Mouse (Mus musculus): ENCODE measurements at regions not wholly inside any gene's neighbourhood (a gene's known extent, or its start where the extent isn't known, plus 50 kb on each side); places are given as distances from the start of the nearest gene placed in this dataset.

DNA sequence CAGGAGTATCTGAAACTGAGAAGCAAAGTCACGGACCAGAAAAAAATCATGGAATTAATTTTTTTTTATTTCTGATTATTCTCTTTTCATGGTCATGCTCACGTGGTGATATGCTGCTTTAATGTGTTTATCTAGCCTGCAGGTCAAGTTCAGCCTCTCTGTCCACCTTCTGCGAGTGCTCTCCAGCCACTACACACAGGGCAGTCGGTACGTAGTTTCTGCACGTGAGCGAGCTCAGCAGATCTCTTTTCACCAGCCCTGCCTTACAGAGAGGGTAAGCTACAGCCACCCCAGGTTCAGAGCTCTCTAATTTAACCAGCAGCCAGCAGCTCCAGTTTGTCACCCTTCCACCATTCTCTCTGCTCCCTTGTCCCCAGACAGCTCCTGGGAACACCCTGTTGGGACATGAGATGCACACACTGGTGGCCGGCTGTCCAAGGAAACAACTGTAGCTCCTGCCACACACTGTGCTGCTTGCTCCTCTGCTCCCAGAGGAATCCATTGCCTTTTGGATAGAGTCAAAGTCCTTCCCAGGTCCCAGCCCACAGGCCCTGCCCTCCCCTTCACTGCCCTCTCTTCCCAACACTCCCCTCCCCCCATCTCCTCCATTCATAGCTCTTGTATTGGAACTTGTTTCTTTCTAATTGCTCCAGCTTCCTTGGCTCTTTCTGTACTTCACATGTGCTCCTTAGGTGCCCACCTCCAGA is 97.7 kb upstream of the Sall1 start:
- Histone ChIP-seq H3K79me2 (replicated peaks; ENCODE audit: control insufficient read depth, extremely low read depth, insufficient read depth, poor library complexity, severe bottlenecking) (no peaks in the 10 kb centered on the region), H3K9me3 (replicated peaks; ENCODE audit: low read length) (peaks cover 49% of the 10 kb centered on the region), H3K27me3 (replicated peaks) (no peaks in the 10 kb centered on the region), H3K4me2 (ENCODE audit: insufficient read depth, low read depth, poor library complexity, severe bottlenecking) (no peak overlapping the region), H3K4me3 (replicated peaks in 1 of 3; ENCODE audit: low read depth in 2 of 3, low read length in 2 of 3, poor library complexity in 1 of 3) (no peak overlapping the region), H3K9ac (ENCODE audit: insufficient read depth, low read depth) (no peak overlapping the region), H3K4me1 (ENCODE audit: control insufficient read depth in 1 of 2, insufficient read depth in 2 of 2) (no peaks in the 10 kb centered on the region), H3K27ac (ENCODE audit: insufficient read depth, low read depth) (no peak overlapping the region), H3K36me3 (replicated peaks in 1 of 2; ENCODE audit: control insufficient read depth in 1 of 2, insufficient read depth in 1 of 2, low read length in 1 of 2) (no peaks in the 10 kb centered on the region)
- no peak for DNase-seq (ENCODE audit: extremely low read depth)
- TF ChIP-seq IRF4 (IDR thresholded peaks at IDR 0.05; ENCODE audit: low read depth, low read length), result no peak
- TF ChIP-seq RAD21 (IDR thresholded peaks at IDR 0.05; ENCODE audit: low read depth, low read length), result no peak
- no peak for TF ChIP-seq UBTF (IDR thresholded peaks at IDR 0.05; ENCODE audit: low read depth, low read length)
- no peak for TF ChIP-seq ZMIZ1 (IDR thresholded peaks at IDR 0.05; ENCODE audit: low read depth, low read length)
- no peak for TF ChIP-seq MAFK (IDR thresholded peaks at IDR 0.05; ENCODE audit: insufficient replicate concordance, low read length)
- in situ Hi-C loops (cut with MboI; ENCODE audit: low pct_ligation_motif_present, low pct_unique_long_range_greater_than_20kb, low sequenced_read_pairs) (no loop called here), dilution Hi-C loops (cut with MboI; ENCODE audit: extremely low pct_ligation_motif_present, extremely low pct_unique_long_range_greater_than_20kb, low sequenced_read_pairs) (no loop called here)

DNA sequence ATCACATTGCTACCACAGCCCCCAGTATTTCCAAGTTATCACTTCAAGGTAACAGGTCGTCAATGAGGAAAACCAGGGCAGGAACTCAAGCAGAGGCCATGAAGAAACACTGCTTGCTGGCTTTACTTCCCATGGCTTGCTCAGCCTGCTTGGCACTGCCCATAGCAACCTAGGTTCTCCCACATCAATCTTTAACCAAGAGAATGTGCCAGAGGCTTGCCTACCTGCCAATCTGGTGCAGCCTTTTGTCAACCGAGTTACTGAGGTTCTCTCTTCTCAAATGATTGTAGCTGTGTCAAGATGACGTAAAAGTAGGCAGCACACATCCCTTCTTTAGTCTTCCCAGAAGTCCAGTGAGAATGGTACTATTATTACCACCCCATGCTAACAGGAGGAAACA is 95.9 kb upstream of the Sall1 start:
- no peak overlapping the region for H3K4me2 ChIP-seq (ENCODE audit: insufficient read depth, low read depth, poor library complexity, severe bottlenecking)
- no peak for DNase-seq (ENCODE audit: extremely low read depth)
- dilution Hi-C loops (cut with MboI; ENCODE audit: extremely low pct_ligation_motif_present, extremely low pct_unique_long_range_greater_than_20kb, low sequenced_read_pairs) (no loop called here), in situ Hi-C loops (cut with MboI; ENCODE audit: low pct_ligation_motif_present, low pct_unique_long_range_greater_than_20kb, low sequenced_read_pairs) (no loop called here)
- no peaks in the 10 kb centered on the region for H3K4me1 ChIP-seq (ENCODE audit: control insufficient read depth in 1 of 2, insufficient read depth in 2 of 2)
- no peak for TF ChIP-seq ZKSCAN1 (IDR thresholded peaks at IDR 0.05; ENCODE audit: borderline replicate concordance, low read depth, low read length)
- TF ChIP-seq MAZ (IDR thresholded peaks at IDR 0.05; ENCODE audit: low read depth, low read length), result no peak
- no peak for TF ChIP-seq IRF4 (IDR thresholded peaks at IDR 0.05; ENCODE audit: low read depth, low read length)
- TF ChIP-seq TCF12 (IDR thresholded peaks at IDR 0.05; ENCODE audit: low read depth, low read length), result no peak
- TF ChIP-seq CHD2 (IDR thresholded peaks at IDR 0.05; ENCODE audit: low read length), result no peak
- no peak for TF ChIP-seq JUN (IDR thresholded peaks at IDR 0.05; ENCODE audit: insufficient read depth, low read depth, low read length)
- no peak for TF ChIP-seq CTCF (conservative IDR thresholded peaks at IDR 0.05 in 1 of 2, IDR thresholded peaks at IDR 0.05 in 1 of 2; ENCODE audit: low read depth in 2 of 2, low read length in 2 of 2)
- TF ChIP-seq SIN3A (IDR thresholded peaks at IDR 0.05; ENCODE audit: low read length), result no peak
- no peak for TF ChIP-seq MAFK (IDR thresholded peaks at IDR 0.05; ENCODE audit: insufficient replicate concordance, low read length)
- no peak for TF ChIP-seq ZNF384 (IDR thresholded peaks at IDR 0.05; ENCODE audit: low read depth, low read length)
- no peak for TF ChIP-seq ELF1 (IDR thresholded peaks at IDR 0.05; ENCODE audit: low read depth, low read length)
- no peak for TF ChIP-seq POLR2A (IDR thresholded peaks at IDR 0.05; ENCODE audit: low read depth, low read length)
- TF ChIP-seq HCFC1 (IDR thresholded peaks at IDR 0.05; ENCODE audit: low read depth, low read length), result no peak
- no peak for TF ChIP-seq ZMIZ1 (IDR thresholded peaks at IDR 0.05; ENCODE audit: low read depth, low read length)
- TF ChIP-seq EP300 (IDR thresholded peaks at IDR 0.05; ENCODE audit: low read length), result no peak
- TF ChIP-seq BHLHE40 (IDR thresholded peaks at IDR 0.05; ENCODE audit: low read depth, low read length), result no peak
- no peak for TF ChIP-seq POLR2AphosphoS2 (IDR thresholded peaks at IDR 0.05; ENCODE audit: low read depth, low read length)
- no peak for TF ChIP-seq TBP (conservative IDR thresholded peaks at IDR 0.05; ENCODE audit: low read depth, low read length)
- TF ChIP-seq MYC (IDR thresholded peaks at IDR 0.05; ENCODE audit: low read depth, low read length), result no peak
- TF ChIP-seq MXI1 (IDR thresholded peaks at IDR 0.05; ENCODE audit: low read depth, low read length), result no peak
- no peak overlapping the region for H3K4me3 ChIP-seq (replicated peaks in 1 of 3; ENCODE audit: low read depth in 2 of 3, low read length in 2 of 3, poor library complexity in 1 of 3)
- H3K79me2 ChIP-seq (replicated peaks; ENCODE audit: control insufficient read depth, extremely low read depth, insufficient read depth, poor library complexity, severe bottlenecking), result no peaks in the 10 kb centered on the region
- H3K9ac ChIP-seq (ENCODE audit: insufficient read depth, low read depth), result no peak overlapping the region
- H3K27me3 ChIP-seq (replicated peaks), result no peaks in the 10 kb centered on the region
- H3K9me3 ChIP-seq (replicated peaks; ENCODE audit: low read length), result peaks cover 43% of the 10 kb centered on the region
- H3K36me3 ChIP-seq (replicated peaks in 1 of 2; ENCODE audit: control insufficient read depth in 1 of 2, insufficient read depth in 1 of 2, low read length in 1 of 2), result no peaks in the 10 kb centered on the region
- no peak overlapping the region for H3K27ac ChIP-seq (ENCODE audit: insufficient read depth, low read depth)
